Mouse (Mus musculus) A20 (cell line): ENCODE measurements around the gene Mut.

Source experiments
- DNase-seq: peaks from one replicate; pipeline ENCODE4 v3.0.0-alpha.2; 2011; ENCODE audit warnings: low read depth, low spot score

Gene Mut

GRCm38 (mm10) chr17:40934420-40935231 is at the start of gene Mut, which contains the start of gene Cenpq:
Gene Mut (plus strand): TSS chr17:40934685.
Gene Cenpq (minus strand): TSS chr17:40935047.
- DNase-seq: peak; percentile 96

- DNase-seq: no peak
These were observed 49.3 kb upstream of the Mut start for GRCm38 (mm10) chr17:40885155-40885554.

GRCm38 (mm10) chr17:40887849-40888536 is 46.5 kb upstream of the Mut start:
- DNase-seq: no peak

GRCm38 (mm10) chr17:40896863-40897262 is 37.6 kb upstream of the Mut start:
- peak; percentile 57 for DNase-seq

GRCm38 (mm10) chr17:40899783-40900363 is 34.6 kb upstream of the Mut start:
- DNase-seq: no peak

GRCm38 (mm10) chr17:40903345-40903744 is 31.1 kb upstream of the Mut start:
- DNase-seq: no peak

GRCm38 (mm10) chr17:40904056-40904597 is 30.4 kb upstream of the Mut start:
- DNase-seq: no peak

GRCm38 (mm10) chr17:40904721-40905154 is 29.7 kb upstream of the Mut start:
- DNase-seq: no peak

GRCm38 (mm10) chr17:40914250-40914649 is 20.2 kb upstream of the Mut start, which contains the start of gene Glyatl3:
Gene Glyatl3 (minus strand): TSS chr17:40914350.
- DNase-seq: no peak

GRCm38 (mm10) chr17:40915499-40915898 is 19.0 kb upstream of the Mut start:
- DNase-seq: no peak

GRCm38 (mm10) chr17:40933985-40934384 is 500 bp upstream of the Mut start:
- no peak for DNase-seq

- no peak for DNase-seq
These were observed 14.0 kb downstream of the Mut start for GRCm38 (mm10) chr17:40948518-40948917.

- DNase-seq: peak; percentile 24
These were observed 43.4 kb downstream of the Mut start for GRCm38 (mm10) chr17:40977914-40978313.

GRCm38 (mm10) chr17:40992102-40992501 is 57.6 kb downstream of the Mut start:
- DNase-seq: no peak
